Mouse (Mus musculus): ENCODE data around the gene Rtkn. TPM values are rescaled to one million over a fixed set of nuclear protein-coding genes. Genes with fewer than 3 reads are reported as not detected.

Rtkn gene
- 31.3 and 31.9 TPM in 2 replicates for polyA plus RNA-seq (2015; fragmentation: Nextera tagmentation; extraction: Ambion mirVana)

GRCm38 (mm10) chr6:83134951-83135513, at the start of gene Rtkn:
Rtkn (plus strand) TSS chr6:83135463.
- no peaks in the 10 kb centered on the region for H3K36me3 ChIP-seq
- H3K27me3 ChIP-seq (replicated peaks): no peaks in the 10 kb centered on the region
- H3K4me1 ChIP-seq: peaks cover 53% of the 10 kb centered on the region
- peak within 1 kb of the TSS; percentile 100 for H3K27ac ChIP-seq
- H3K9ac ChIP-seq: peak within 1 kb of the TSS; percentile 67
- 59% methylated on average over 7 of the region's 7 CpGs for WGBS
- H3K4me2 ChIP-seq: peak within 1 kb of the TSS; percentile 87
- no peak for ATAC-seq (ENCODE audit: insufficient read depth, low FRiP score, low read depth)
- peak within 1 kb of the TSS; percentile 56 for H3K4me3 ChIP-seq (replicated peaks)
- no peaks in the 10 kb centered on the region for H3K9me3 ChIP-seq

GRCm38 (mm10) chr6:83086121-83087035, 48.9 kb upstream of the Rtkn start, which contains the start of gene Lbx2:
Lbx2 (plus strand) TSS chr6:83086367.
- H3K27me3 ChIP-seq (replicated peaks): peaks cover 79% of the 10 kb centered on the region
- no peak for ATAC-seq (ENCODE audit: insufficient read depth, low FRiP score, low read depth)
- H3K4me2 ChIP-seq: peak within 1 kb of the TSS; percentile 48
- no peak within 1 kb of the TSS for H3K27ac ChIP-seq
- H3K36me3 ChIP-seq: no peaks in the 10 kb centered on the region
- 6% methylated on average over 41 of the region's 42 CpGs for WGBS
- no peaks in the 10 kb centered on the region for H3K9me3 ChIP-seq
- H3K9ac ChIP-seq: no peak within 1 kb of the TSS
- H3K4me1 ChIP-seq: peaks cover 14% of the 10 kb centered on the region
- H3K4me3 ChIP-seq (replicated peaks): peak within 1 kb of the TSS; percentile 25

GRCm38 (mm10) chr6:83087205-83087925, 47.9 kb upstream of the Rtkn start:
- no peak for ATAC-seq (ENCODE audit: insufficient read depth, low FRiP score, low read depth)
- peaks cover 78% of the 10 kb centered on the region for H3K27me3 ChIP-seq (replicated peaks)
- peaks cover 14% of the 10 kb centered on the region for H3K4me1 ChIP-seq
- no peaks in the 10 kb centered on the region for H3K36me3 ChIP-seq
- WGBS: 2% methylated on average over 47 of the region's 47 CpGs
- peak overlapping the region; percentile 48 for H3K4me2 ChIP-seq
- H3K27ac ChIP-seq: no peak overlapping the region
- H3K9me3 ChIP-seq: no peaks in the 10 kb centered on the region
- H3K9ac ChIP-seq: no peak overlapping the region
- peak overlapping the region; percentile 25 for H3K4me3 ChIP-seq (replicated peaks)

GRCm38 (mm10) chr6:83087926-83088260, 47.4 kb upstream of the Rtkn start:
- Histone ChIP-seq H3K4me2 (peak overlapping the region; percentile 48), H3K4me3 (replicated peaks) (peak overlapping the region; percentile 25), H3K36me3 (no peaks in the 10 kb centered on the region), H3K4me1 (peaks cover 14% of the 10 kb centered on the region), H3K27ac (no peak overlapping the region), H3K9me3 (no peaks in the 10 kb centered on the region), H3K27me3 (replicated peaks) (peaks cover 73% of the 10 kb centered on the region), H3K9ac (no peak overlapping the region)
- 15% methylated on average over 9 of the region's 9 CpGs for WGBS
- no peak for ATAC-seq (ENCODE audit: insufficient read depth, low FRiP score, low read depth)

DNA sequence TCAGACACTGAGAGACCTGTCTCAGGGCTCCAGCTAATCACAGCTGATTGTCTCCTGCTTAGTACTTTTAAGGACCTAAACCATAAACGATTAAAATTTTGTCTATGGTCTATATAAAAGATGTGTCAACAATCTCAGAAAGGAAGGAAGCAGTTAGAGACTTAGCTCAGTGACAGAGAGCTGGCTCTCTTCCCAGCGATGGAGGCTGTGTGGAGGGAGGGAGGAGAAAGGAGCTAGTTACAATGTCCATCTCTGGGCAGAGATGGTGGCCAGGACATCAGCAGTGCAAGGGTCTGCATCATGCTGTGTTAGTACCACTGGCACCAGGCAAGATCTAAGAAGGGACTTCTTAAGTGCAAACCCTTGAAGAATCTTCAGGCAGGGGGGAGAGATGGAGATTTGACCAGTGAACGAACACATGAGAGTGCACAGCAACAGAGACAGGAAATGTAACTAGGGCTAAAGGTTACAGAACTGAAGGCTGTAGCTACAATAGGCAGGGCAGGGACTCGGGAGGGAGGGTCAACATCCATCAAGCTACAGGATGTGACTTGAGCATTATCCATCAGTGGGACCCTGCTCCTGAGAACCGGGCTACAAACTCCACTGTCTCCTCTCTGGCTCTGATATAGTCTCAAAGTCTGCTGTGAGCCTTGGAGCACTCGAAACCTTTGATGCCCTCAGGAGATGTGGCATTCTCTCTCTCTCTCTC, 42.7 kb upstream of the Rtkn start:
- Histone ChIP-seq H3K9me3 (no peaks in the 10 kb centered on the region), H3K36me3 (no peaks in the 10 kb centered on the region), H3K4me3 (replicated peaks) (no peak overlapping the region), H3K27ac (no peak overlapping the region), H3K27me3 (replicated peaks) (peaks cover 39% of the 10 kb centered on the region), H3K4me2 (no peak overlapping the region), H3K9ac (no peak overlapping the region), H3K4me1 (peaks cover 3% of the 10 kb centered on the region)
- ATAC-seq (ENCODE audit: insufficient read depth, low FRiP score, low read depth): no peak; the same call in 1 of the 2 replicates
- 27% methylated on average over 6 of the region's 6 CpGs for WGBS

- H3K9me3 ChIP-seq: no peaks in the 10 kb centered on the region
- H3K36me3 ChIP-seq: no peaks in the 10 kb centered on the region
- H3K4me1 ChIP-seq: peaks cover 2% of the 10 kb centered on the region; the same call in 1 of the 2 replicates
- no peak overlapping the region for H3K4me2 ChIP-seq
- peaks cover 10% of the 10 kb centered on the region; the same call in 1 of the 2 replicates for H3K27me3 ChIP-seq (replicated peaks)
- no peak overlapping the region for H3K27ac ChIP-seq
- H3K4me3 ChIP-seq (replicated peaks): no peak overlapping the region
- WGBS: 42% methylated on average over 6 of the region's 6 CpGs
- no peak for ATAC-seq (ENCODE audit: insufficient read depth, low FRiP score, low read depth)
- no peak overlapping the region for H3K9ac ChIP-seq
Observed at GRCm38 (mm10) chr6:83095968-83096367, 39.3 kb upstream of the Rtkn start.

DNA sequence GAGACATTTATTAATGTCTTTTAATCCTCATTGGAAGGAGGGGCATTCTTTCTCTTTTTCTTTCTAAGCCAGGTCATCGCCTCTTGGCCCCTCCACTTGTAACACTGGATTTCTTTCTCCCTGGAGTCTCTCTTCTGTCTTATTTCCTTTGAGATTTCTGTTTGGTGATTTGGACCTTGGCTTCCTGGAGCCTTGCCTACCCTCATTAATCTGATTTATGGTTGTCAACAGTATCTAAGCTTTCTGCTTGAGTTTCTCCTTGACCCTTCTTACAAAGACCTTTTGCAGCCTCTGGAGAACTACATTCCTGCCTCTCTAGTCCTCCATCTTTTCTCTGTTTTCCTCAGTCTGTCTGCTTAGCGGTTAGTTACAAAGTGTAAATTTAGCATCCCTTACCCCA, 36.9 kb upstream of the Rtkn start:
- ATAC-seq (ENCODE audit: insufficient read depth, low FRiP score, low read depth): no peak
- Histone ChIP-seq H3K27ac (no peak overlapping the region), H3K36me3 (no peaks in the 10 kb centered on the region), H3K27me3 (replicated peaks) (0 out of 2 replicates have a peak, but pooled peaks cover 10% of the 10 kb centered on the region), H3K9ac (no peak overlapping the region), H3K4me2 (no peak overlapping the region), H3K4me1 (peaks cover 17% of the 10 kb centered on the region), H3K4me3 (replicated peaks) (no peak overlapping the region), H3K9me3 (no peaks in the 10 kb centered on the region)
- WGBS: 48% methylated on average over 2 of the region's 2 CpGs

DNA sequence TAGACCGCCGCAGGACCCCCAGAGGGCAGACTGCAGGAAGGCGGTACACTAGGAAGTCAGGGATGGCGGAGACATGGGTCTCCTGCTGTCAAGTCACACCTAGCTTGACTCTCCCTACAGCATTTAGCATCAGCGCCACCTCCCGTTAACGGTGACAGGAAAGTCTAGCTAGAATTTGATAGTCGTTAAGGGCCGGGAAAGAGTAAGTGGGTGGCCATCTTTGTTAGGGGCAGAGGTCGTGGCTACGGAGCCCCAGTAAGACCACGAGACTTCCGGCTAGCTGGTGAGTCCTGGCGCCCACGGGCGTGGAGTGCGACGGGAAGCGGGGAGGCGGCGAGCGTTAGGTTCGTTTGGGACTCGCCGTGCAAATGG, 34.0 kb upstream of the Rtkn start, which contains the start of the genes Ccdc142 and Gm42688:
TSS of gene Ccdc142 (plus strand) at position 286 of the 372 bp plus-strand sequence.
TSS of gene Gm42688 (plus strand) at position 302 of the 372 bp plus-strand sequence.
- ATAC-seq (ENCODE audit: insufficient read depth, low FRiP score, low read depth): peak; percentile 88
- H3K27me3 ChIP-seq (replicated peaks): no peaks in the 10 kb centered on the region
- H3K9me3 ChIP-seq: no peaks in the 10 kb centered on the region
- H3K27ac ChIP-seq: peak within 1 kb of the TSS; percentile 85
- H3K4me1 ChIP-seq: peaks cover 19% of the 10 kb centered on the region
- 0% methylated on average over 25 of the region's 25 CpGs for WGBS
- H3K36me3 ChIP-seq: no peaks in the 10 kb centered on the region
- H3K4me3 ChIP-seq (replicated peaks): peak within 1 kb of the TSS; percentile 73
- H3K4me2 ChIP-seq: peak within 1 kb of the TSS; percentile 99
- H3K9ac ChIP-seq: peak within 1 kb of the TSS; percentile 70

- under 1% methylated on average over 74 of the region's 74 CpGs for WGBS
- H3K4me3 ChIP-seq (replicated peaks): peak overlapping the region; percentile 73
Observed at GRCm38 (mm10) chr6:83101688-83102556, 33.3 kb upstream of the Rtkn start.

GRCm38 (mm10) chr6:83103130-83103650, 32.1 kb upstream of the Rtkn start:
- no peaks in the 10 kb centered on the region for H3K9me3 ChIP-seq
- H3K9ac ChIP-seq: no peak overlapping the region
- no peak for ATAC-seq (ENCODE audit: insufficient read depth, low FRiP score, low read depth)
- H3K27me3 ChIP-seq (replicated peaks): no peaks in the 10 kb centered on the region
- H3K4me1 ChIP-seq: peaks cover 27% of the 10 kb centered on the region
- H3K4me3 ChIP-seq (replicated peaks): peak overlapping the region; percentile 73; the same call in 1 of the 2 replicates
- WGBS: 49% methylated on average over 11 of the region's 11 CpGs
- H3K36me3 ChIP-seq: no peaks in the 10 kb centered on the region
- H3K4me2 ChIP-seq: peak overlapping the region; percentile 99
- H3K27ac ChIP-seq: no peak overlapping the region

More at GRCm38 (mm10) chr6:83101688-83102556, 33.3 kb upstream of the Rtkn start:
- H3K27ac ChIP-seq: peak overlapping the region; percentile 85
- peaks cover 19% of the 10 kb centered on the region for H3K4me1 ChIP-seq
- ATAC-seq (ENCODE audit: insufficient read depth, low FRiP score, low read depth): peak; percentile 70; the same call in 1 of the 2 replicates
- H3K4me2 ChIP-seq: peak overlapping the region; percentile 99
- H3K36me3 ChIP-seq: no peaks in the 10 kb centered on the region
- peak overlapping the region; percentile 70 for H3K9ac ChIP-seq
- H3K9me3 ChIP-seq: no peaks in the 10 kb centered on the region
- H3K27me3 ChIP-seq (replicated peaks): no peaks in the 10 kb centered on the region
